Mouse (Mus musculus) ES-Bruce4 (cell line): ENCODE data around the gene Nck1. TPM values are rescaled to one million over a fixed set of nuclear protein-coding genes. Genes with fewer than 3 reads are reported as not detected.

Experiments used
- H3K27ac ChIP-seq: 2 replicates; pipeline ENCODE4 v1.5.1; 2012; ENCODE audit warnings: low read length, inconsistent platforms; ENCODE audit not compliant: insufficient read depth
- H3K27me3 ChIP-seq: 2 replicates; pipeline ENCODE4 v1.6.1; 2012; ENCODE audit warnings: mild to moderate bottlenecking, low read length, inconsistent platforms; ENCODE audit not compliant: control insufficient read depth, poor library complexity, insufficient read depth, severe bottlenecking
- H3K36me3 ChIP-seq: 2 replicates; pipeline ENCODE4 v1.6.1; 2012; ENCODE audit warnings: inconsistent platforms, mild to moderate bottlenecking, low read length, moderate library complexity; ENCODE audit not compliant: control insufficient read depth, poor library complexity, insufficient read depth, severe bottlenecking
- H3K4me1 ChIP-seq: one replicate; pipeline ENCODE4 v1.8.1; 2011; ENCODE audit warnings: low read length; ENCODE audit not compliant: control insufficient read depth, insufficient read depth
- H3K4me3 ChIP-seq: 2 replicates; pipeline ENCODE4 v1.5.1; 2011; ENCODE audit warnings: low read depth, mild to moderate bottlenecking, low read length
- H3K9ac ChIP-seq: 2 replicates; pipeline ENCODE4 v1.6.1; 2012; ENCODE audit warnings: low read depth, mild to moderate bottlenecking, inconsistent platforms; ENCODE audit not compliant: poor library complexity, severe bottlenecking
- H3K9me3 ChIP-seq: replicated peaks from 2 replicates; pipeline ENCODE4 v1.6.1; 2012; ENCODE audit warnings: mild to moderate bottlenecking, low read length, inconsistent platforms; ENCODE audit not compliant: control insufficient read depth, poor library complexity, insufficient read depth, severe bottlenecking
- CTCF ChIP-seq: IDR thresholded peaks from one replicate; pipeline ENCODE4 v1.8.1; 2011; ENCODE audit warnings: low read depth, low read length
- EP300 ChIP-seq: IDR thresholded peaks from 2 replicates; pipeline ENCODE4 v1.6.1; 2011; ENCODE audit warnings: low read depth, low read length; ENCODE audit not compliant: insufficient read depth
- POLR2A ChIP-seq: IDR thresholded peaks from one replicate; pipeline ENCODE4 v1.8.1; 2011; ENCODE audit warnings: low read length; ENCODE audit not compliant: insufficient read depth
- polyA plus RNA-seq: library from polyadenylated mRNA; stranded (reverse); fragments of >200 nt; gene quantifications from 2 replicates; pipeline ENCODE4 v1.2.4, GENCODE M21; 2011; ENCODE audit warnings: low read depth; ENCODE audit not compliant: missing spikeins, insufficient read depth, insufficient read length

The Nck1 gene
- polyA plus RNA-seq, 1 experiment = 60.1 TPM

DNA sequence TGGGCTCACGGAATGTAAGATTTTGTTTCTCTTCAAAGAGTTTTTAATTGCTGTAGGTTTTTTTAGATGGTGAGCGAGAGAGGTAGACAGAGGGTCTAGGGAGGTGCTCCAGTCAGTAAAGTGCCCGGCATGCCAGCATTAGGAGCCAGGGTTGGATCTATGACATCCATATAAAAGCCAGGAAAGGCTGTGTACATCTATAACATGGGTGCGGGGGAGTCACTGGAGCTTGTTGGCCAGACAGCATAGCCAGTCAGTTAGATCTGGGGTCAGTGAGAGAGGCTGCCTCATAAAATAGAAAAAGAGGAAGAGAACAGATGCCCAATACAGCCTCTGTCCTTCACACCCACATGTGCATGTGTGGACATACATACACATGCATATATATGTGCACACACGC is 80.6 kb downstream of the Nck1 start:
- no peaks in the 10 kb centered on the region for H3K9me3 ChIP-seq
- H3K4me1 ChIP-seq = no peaks in the 10 kb centered on the region
- H3K9ac ChIP-seq = no peak overlapping the region
- TF ChIP-seq EP300 = no peak
- TF ChIP-seq POLR2A = no peak
- no peak for TF ChIP-seq CTCF
- no peak overlapping the region for H3K27ac ChIP-seq
- H3K36me3 ChIP-seq = no peaks in the 10 kb centered on the region
- H3K4me3 ChIP-seq = no peak overlapping the region
- H3K27me3 ChIP-seq = no peaks in the 10 kb centered on the region

DNA sequence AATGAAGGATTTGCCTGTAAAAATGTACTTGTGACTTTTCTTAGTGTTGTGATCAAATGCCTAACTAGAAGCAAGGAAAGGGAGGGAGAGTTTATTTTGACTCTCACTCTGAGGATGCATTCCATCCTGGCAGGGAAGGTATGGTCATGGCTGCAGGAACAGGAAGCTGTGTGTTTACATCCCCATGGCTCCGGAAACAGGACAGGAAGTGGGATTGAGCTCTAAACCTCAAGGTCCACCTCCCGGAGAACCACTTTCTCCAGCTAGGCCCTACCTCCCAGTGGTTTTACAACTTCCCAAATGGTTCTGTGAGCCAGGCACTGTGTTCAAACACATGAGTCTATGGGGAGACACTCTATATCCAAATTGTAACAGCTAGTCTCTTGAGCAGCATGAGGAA is 82.2 kb downstream of the Nck1 start:
- Histone ChIP-seq H3K27ac (no peak overlapping the region), H3K9me3 (no peaks in the 10 kb centered on the region), H3K9ac (no peak overlapping the region), H3K4me1 (no peaks in the 10 kb centered on the region), H3K27me3 (no peaks in the 10 kb centered on the region), H3K36me3 (no peaks in the 10 kb centered on the region), H3K4me3 (no peak overlapping the region)
- TF ChIP-seq EP300 = no peak
- TF ChIP-seq POLR2A = no peak
- no peak for TF ChIP-seq CTCF

DNA sequence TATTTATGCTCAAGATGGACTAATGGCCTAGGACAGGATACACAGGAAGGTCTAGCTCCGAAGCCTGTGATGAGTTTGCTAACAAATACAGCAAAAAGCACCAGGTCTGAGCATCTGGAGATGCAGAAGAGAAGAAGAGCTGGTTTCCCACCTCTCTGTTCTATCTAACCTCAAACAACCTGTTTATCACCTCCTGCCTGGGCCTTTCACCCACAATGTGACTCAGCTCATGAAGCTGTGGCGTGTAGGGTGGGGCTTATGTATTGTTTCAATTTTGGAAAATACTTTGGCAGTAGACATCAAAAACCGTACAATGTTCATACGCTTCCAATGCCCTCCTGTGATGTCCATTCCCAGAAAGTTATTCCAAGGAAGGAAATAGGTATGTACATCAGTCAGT is 83.8 kb downstream of the Nck1 start:
- H3K4me3 ChIP-seq = no peak overlapping the region

GRCm38 (mm10) chr9:100461671-100462070 is 84.3 kb downstream of the Nck1 start:
- Histone ChIP-seq H3K36me3 (no peaks in the 10 kb centered on the region), H3K27ac (no peak overlapping the region), H3K9ac (no peak overlapping the region), H3K4me3 (no peak overlapping the region), H3K4me1 (no peaks in the 10 kb centered on the region), H3K9me3 (no peaks in the 10 kb centered on the region), H3K27me3 (no peaks in the 10 kb centered on the region)
- TF ChIP-seq EP300 (no peak), POLR2A (no peak), CTCF (no peak)

More for the DNA sequence above, 83.8 kb downstream of the Nck1 start:
- Histone ChIP-seq H3K9ac (no peak overlapping the region), H3K36me3 (no peaks in the 10 kb centered on the region), H3K9me3 (no peaks in the 10 kb centered on the region), H3K4me1 (no peaks in the 10 kb centered on the region), H3K27me3 (no peaks in the 10 kb centered on the region), H3K27ac (no peak overlapping the region)
- TF ChIP-seq POLR2A (no peak), EP300 (no peak), CTCF (no peak)

- Histone ChIP-seq H3K27me3 (no peaks in the 10 kb centered on the region), H3K9ac (no peak overlapping the region), H3K4me1 (no peaks in the 10 kb centered on the region), H3K36me3 (no peaks in the 10 kb centered on the region), H3K4me3 (no peak overlapping the region), H3K27ac (no peak overlapping the region), H3K9me3 (no peaks in the 10 kb centered on the region)
- TF ChIP-seq POLR2A (no peak), EP300 (no peak), CTCF (no peak)
Measured at GRCm38 (mm10) chr9:100460203-100460602, 85.7 kb downstream of the Nck1 start.

GRCm38 (mm10) chr9:100457971-100458681 is 87.8 kb downstream of the Nck1 start:
- no peak for TF ChIP-seq CTCF
- TF ChIP-seq POLR2A = no peak
- no peak for TF ChIP-seq EP300
- Histone ChIP-seq H3K9ac (no peak overlapping the region), H3K9me3 (no peaks in the 10 kb centered on the region), H3K27ac (no peak overlapping the region), H3K27me3 (no peaks in the 10 kb centered on the region), H3K4me1 (no peaks in the 10 kb centered on the region), H3K36me3 (no peaks in the 10 kb centered on the region), H3K4me3 (no peak overlapping the region)
